Mouse (Mus musculus): ENCODE results near the gene Faim2.

Faim2 gene

DNA sequence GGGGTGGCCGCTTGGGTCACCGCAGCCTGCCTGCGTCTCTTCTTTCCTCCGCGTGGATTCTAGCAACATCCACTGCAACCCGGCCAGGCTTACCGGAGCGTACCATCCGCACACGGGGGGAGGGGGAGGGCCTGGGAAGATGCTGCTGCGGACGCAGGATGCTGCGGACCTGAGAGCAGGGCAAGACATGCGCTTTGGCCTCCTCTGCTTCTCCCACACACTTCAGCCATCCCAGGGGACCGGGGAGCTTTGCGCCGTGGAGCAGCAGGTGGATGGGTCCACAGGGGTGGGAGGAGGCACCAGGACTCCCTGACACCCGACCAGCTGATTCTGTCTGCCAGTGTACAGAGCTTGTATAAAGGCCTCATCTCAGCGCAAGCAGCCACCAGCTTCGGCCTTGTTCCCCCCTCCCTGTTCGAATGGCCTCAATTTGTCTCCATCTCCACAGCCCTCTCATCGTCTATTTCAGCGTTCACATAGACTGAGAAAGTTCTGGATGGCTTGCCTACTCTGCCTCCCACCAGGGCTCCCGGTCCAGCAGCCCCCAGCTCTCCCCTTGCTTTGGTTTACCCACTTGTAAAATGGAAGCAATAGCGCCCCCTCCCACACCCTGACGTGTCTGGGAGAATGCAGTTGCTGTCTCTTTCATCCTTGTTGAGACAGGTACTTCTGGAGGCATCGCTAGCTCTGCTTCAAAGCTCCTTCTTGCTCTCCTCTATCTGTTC is at the start of gene Faim2:
Gene Faim2 (minus strand): TSS at position 537 of the 725 bp plus-strand sequence.
- DNase-seq (ENCODE audit: low read depth) = no peak

DNA sequence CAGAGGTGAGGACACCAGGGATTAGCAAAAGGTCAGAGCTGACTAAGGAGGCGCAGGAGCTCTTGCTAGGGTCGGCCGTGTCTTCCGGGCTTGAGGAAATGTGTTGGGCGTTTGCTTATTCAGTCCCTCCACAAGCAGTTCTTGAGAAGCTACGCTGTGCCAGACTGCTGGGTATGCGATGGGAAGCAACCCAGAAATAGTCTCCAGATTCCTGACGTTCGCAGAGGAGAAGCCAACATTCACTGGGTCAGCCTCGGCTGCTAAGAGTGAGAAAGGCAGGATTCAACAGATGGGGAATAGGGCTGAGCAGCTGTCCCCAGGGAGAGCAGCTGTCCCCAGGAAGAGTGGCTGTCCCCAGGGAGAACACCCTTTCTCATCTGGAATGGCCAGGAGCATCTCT is 41.2 kb upstream of the Faim2 start:
- DNase-seq (ENCODE audit: low read depth) = no peak

DNA sequence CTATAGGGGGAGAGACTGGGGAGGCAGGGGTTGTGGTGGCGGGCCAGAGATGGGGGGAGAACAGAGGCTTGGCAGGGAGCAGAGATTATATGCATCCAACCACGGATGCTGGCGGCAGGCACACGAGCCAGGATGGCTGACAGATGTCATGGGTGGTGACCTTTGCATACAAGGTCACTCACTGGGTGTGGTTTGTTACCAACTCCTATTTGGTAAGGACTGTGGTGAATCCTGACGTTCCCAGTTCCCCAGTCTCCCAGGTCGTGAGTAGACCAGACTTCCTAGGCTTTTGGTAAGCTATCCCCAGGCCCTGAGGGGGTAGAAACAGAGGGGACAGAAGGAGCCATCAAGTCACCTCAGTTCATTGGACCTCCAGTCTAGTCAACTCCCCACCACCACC is 40.7 kb upstream of the Faim2 start:
- DNase-seq (ENCODE audit: low read depth) = no peak

DNA sequence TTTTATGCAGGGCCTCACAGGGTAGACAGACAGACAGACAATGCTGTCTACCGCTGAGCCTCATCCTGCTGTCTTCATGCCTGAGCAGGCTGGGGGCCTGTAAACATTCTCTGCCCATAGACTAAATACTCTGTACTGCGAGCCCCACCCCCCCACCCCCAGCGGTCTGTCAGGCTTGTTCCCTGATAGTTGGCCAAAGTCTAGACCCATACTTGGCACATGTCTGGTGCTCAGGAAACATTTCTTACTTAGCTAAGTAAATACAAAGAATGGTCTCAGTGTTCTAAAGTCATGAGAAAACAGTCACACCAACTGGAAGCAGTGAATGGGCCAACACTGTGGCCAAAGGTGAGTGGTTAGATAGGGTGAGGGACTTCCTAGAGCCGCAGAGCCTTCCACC is 39.4 kb upstream of the Faim2 start:
- DNase-seq (ENCODE audit: low read depth) = no peak

- DNase-seq (ENCODE audit: low read depth) = no peak
Measured at GRCm38 (mm10) chr15:99560246-99560645, 32.3 kb upstream of the Faim2 start.

GRCm38 (mm10) chr15:99558947-99559346 is 31.0 kb upstream of the Faim2 start:
- no peak for DNase-seq (ENCODE audit: low read depth)

DNA sequence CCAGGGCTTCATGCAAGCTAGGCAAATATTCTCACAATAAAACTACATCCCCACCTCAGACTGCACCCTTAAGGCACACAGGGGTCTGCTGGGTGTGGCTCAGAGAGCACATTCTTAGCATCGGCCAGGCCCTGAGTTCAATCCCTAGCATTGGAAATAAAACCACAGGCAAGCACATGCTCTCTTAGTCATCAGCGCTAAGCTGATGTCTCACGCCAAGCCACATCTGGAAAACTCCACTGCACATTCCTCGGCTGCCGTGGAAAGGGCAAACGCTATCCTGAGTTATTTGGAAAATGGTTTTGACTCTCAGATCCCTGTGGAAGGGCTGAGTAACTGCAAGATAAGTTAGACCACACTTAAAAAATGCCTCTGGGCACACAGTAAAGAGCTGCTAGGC is 25.8 kb upstream of the Faim2 start:
- no peak for DNase-seq (ENCODE audit: low read depth)

GRCm38 (mm10) chr15:99549901-99550300 is 21.9 kb upstream of the Faim2 start:
- no peak for DNase-seq (ENCODE audit: low read depth)

DNA sequence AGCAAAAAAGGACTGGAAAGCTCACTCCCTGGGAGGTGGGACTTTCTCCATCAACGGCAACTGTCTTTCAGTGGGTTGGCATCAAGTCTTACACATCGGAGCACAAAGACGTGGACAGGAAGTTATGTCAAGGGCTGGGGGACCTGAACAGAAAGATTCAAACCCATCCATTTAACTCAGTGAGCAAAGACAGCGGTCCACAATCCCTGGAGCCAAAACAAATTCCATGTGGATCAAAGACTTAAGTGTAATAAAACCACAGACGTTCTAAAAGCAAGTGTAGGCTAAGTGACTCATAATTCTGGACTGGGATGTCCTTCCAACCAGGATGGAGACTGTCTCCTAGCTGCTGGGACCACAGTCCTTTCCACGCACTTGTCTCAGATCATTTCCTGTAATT is 19.8 kb upstream of the Faim2 start:
- no peak for DNase-seq (ENCODE audit: low read depth)

- no peak for DNase-seq (ENCODE audit: low read depth)
Measured at GRCm38 (mm10) chr15:99546596-99546995, 18.6 kb upstream of the Faim2 start.

- DNase-seq (ENCODE audit: low read depth) = no peak
Measured at GRCm38 (mm10) chr15:99544047-99544446, 16.1 kb upstream of the Faim2 start.

DNA sequence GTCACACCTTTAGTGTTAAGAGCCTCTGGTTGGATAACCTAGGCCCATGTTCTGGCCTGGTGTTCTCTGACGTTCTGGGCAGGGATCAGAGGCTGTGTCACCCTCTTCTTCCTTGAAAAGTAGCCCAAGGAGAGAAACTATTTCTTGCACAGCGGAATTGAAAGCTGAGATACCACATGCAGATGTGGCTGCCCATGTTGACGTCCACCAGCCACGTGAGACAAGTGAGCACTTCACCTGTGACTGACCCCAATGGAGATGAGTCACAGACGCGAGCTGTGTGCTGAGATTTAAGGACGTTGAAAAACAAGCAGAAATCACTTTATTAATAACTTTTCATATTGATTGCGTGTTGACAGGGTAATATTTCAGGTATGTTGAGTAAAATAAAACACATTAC is 11.9 kb upstream of the Faim2 start:
- DNase-seq (ENCODE audit: low read depth) = no peak

- no peak for DNase-seq (ENCODE audit: low read depth)
Measured at GRCm38 (mm10) chr15:99536889-99537862, 9.2 kb upstream of the Faim2 start.

DNA sequence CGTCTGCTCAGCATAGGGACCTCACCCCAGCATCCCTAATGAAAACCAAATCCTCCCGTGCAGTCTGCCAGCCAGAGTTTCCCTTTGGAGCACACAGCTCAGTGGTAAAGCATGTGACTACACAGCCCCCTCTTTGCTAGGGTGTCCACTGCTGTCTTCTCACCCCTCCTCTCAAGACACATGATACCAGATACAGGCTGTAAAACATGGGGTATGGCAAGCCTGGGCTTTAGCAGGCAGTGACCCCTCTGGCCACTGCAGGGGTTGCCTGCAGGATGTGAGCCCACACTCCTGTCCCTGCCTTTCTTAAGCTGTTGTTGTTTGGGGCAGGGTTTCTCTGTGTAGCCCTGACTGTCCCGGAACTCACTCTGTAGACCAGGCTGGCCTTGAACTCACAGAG is 4.1 kb upstream of the Faim2 start:
- DNase-seq (ENCODE audit: low read depth) = no peak

DNA sequence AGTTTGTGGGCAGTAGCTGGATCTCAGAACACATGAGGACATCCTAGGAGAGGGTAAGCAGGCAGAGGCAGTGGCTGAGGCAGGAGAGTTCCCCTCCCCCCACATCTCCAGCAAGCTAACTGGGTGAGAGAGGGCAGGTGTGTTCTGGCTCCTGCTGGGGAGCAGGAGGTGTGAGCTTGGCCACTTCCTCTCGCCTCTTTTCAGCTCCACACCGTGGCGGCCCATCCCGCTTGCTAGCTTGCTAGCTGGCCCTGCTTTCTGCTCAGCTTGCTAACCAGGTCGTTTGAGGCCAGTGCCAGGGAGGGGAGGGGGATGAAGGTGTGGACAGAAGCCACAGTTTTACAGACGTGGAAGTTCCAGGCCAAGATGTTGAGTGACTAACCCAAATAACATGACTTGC is 3.2 kb upstream of the Faim2 start:
- no peak for DNase-seq (ENCODE audit: low read depth)

DNA sequence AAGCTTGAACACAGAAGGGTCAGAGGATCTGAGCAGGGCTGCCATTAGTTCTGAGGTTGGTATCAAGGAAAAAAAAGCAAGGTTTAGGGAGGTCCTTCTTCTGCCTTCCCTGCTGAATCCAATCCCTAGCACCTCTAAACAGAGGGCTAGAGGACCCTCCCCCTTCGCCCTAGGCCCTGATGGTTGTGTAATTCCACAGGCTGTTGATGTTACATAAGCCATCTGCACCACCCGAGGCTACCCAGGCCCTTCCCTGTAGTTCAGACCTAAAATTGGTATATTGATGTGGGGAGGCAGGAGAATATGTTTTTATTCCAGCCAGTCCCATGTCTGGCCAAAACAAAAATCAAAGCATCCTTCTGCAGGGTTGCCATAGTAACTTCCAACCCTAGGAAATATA is 1.3 kb downstream of the Faim2 start:
- DNase-seq (ENCODE audit: low read depth) = no peak

- no peak for DNase-seq (ENCODE audit: low read depth)
Measured at GRCm38 (mm10) chr15:99520306-99520705, 7.7 kb downstream of the Faim2 start.

DNA sequence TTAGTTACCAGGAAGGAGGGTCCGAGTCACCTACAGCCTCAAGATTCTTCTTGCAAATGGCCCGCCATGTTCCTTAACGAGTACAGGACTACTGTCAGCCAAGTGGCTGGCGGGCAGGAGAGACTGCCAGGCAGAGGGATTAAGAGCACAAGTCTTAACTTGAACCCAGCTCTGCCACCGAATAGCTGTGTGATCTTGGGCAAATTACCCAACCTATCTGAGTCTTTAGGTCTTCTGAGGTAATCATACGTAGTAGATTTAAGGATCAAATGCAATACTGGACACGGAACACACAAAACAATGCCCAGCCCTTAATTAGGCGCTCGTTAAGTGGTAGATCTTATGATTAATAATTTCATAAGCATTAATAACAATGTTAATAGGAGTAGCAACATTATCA is 8.3 kb downstream of the Faim2 start:
- DNase-seq (ENCODE audit: low read depth) = no peak

GRCm38 (mm10) chr15:99517715-99518114 is 10.2 kb downstream of the Faim2 start:
- DNase-seq (ENCODE audit: low read depth) = no peak

DNA sequence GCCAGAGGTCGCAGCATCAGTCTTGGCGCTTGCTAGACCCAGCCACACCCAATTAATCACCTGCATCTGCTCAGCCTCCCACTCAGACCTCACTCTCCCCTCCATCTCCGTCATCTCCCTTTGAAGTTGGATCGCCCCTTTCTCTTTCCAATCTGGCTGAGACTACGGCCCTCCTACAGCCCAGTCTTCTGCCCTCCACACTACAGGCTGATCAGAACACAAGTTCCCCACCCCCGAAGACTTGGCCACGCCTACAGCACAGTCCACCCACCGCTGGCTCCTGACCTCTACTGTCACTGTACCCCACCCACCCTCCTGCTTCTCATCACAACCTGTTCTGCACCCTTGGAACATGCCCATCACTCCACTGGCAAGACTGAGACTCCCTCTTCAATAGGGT is 11.2 kb downstream of the Faim2 start:
- no peak for DNase-seq (ENCODE audit: low read depth)

- DNase-seq (ENCODE audit: low read depth) = no peak
Measured at GRCm38 (mm10) chr15:99511797-99512525, 16.0 kb downstream of the Faim2 start.

- DNase-seq (ENCODE audit: low read depth) = no peak
Measured at GRCm38 (mm10) chr15:99510621-99511020, 17.3 kb downstream of the Faim2 start.

DNA sequence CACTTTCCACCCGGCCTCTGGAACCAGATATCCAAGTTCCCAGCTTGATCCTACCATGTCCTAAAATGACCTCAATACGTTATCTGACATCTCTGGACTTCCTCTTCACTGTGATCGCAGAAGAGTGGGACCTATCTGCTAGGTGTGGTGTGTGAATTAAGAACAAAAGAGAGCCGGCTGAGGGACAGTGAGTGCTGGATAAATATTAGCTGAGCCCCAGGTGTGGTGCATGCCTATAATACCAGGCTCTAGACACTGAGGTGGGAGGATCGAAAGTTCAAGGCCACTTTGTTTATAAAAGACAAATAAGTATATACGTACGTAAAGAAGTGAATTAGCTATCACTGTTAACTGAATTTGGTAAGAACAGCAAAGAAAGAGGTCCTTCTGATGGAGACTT is 18.1 kb downstream of the Faim2 start:
- DNase-seq (ENCODE audit: low read depth) = no peak
